Mouse (Mus musculus) liver, embryonic 16.5 days (tissue): Measurements from ENCODE around the gene Ncbp3. TPM values are rescaled to one million over a fixed set of nuclear protein-coding genes. Genes with fewer than 3 reads are reported as not detected.

Experiments used
- ATAC-seq: fragments of 200-750 bp; cut with Nextera tagmentation; 2 replicates; pipeline ENCODE4 v1.8.0; 2017; ENCODE audit warnings: low read depth, mild to moderate bottlenecking, moderate number of reproducible peaks, moderate library complexity
- H3K27ac ChIP-seq: fragments of 300-500 bp; sonication (generic); 2 replicates; pipeline ENCODE4 v1.5.1; 2014; ENCODE audit warnings: mild to moderate bottlenecking, low read length
- H3K27me3 ChIP-seq: fragments of 300-500 bp; sonication (generic); 2 replicates; pipeline ENCODE4 v1.6.1; 2014; ENCODE audit warnings: low read depth, low read length, mixed read lengths; ENCODE audit not compliant: control insufficient read depth, insufficient read depth
- H3K36me3 ChIP-seq: fragments of 300-500 bp; sonication (generic); 2 replicates; pipeline ENCODE4 v1.6.1; 2014; ENCODE audit warnings: mild to moderate bottlenecking; ENCODE audit not compliant: control insufficient read depth, insufficient read depth
- H3K4me1 ChIP-seq: fragments of 300-500 bp; sonication (generic); 2 replicates; pipeline ENCODE4 v1.6.1; 2014; ENCODE audit warnings: low read depth, low read length, mixed read lengths; ENCODE audit not compliant: control insufficient read depth
- H3K4me2 ChIP-seq: fragments of 300-500 bp; sonication (generic); 2 replicates; pipeline ENCODE4 v1.6.1; 2014; ENCODE audit warnings: low read depth, low read length, mixed read lengths
- H3K4me3 ChIP-seq: fragments of 300-500 bp; sonication (generic); 2 replicates; pipeline ENCODE4 v1.5.1; 2014; ENCODE audit warnings: low read depth, mild to moderate bottlenecking, low read length
- H3K9ac ChIP-seq: fragments of 300-500 bp; sonication (generic); 2 replicates; pipeline ENCODE4 v1.6.1; 2014; ENCODE audit warnings: low read depth, low read length
- H3K9me3 ChIP-seq: fragments of 300-500 bp; sonication (generic); replicated peaks from 2 replicates; pipeline ENCODE4 v1.6.1; 2016; ENCODE audit warnings: low read length; ENCODE audit not compliant: control insufficient read depth
- WGBS: fragments of 180-500 bp; shearing (Covaris S2); extraction: QIAGEN DNeasy Blood & Tissue Kit; methylation state at CpG from one replicate; pipeline ENCODE4 v1.1.7; 2014; ENCODE audit not compliant: insufficient replicate concordance; 5-methylcytosine and 5-hydroxymethylcytosine counted together
- polyA plus RNA-seq: library from polyadenylated mRNA; unstranded; fragments of >200 nt; fragmentation: Nextera tagmentation; extraction: Ambion mirVana; gene quantifications from 2 replicates; pipeline ENCODE4 v1.2.1, GENCODE M21; 2015

The Ncbp3 gene
- polyA plus RNA-seq, 1 experiment from 2014 or later = 4.2 TPM

- Histone ChIP-seq H3K4me2 (peak overlapping the region; percentile 28; the same call in 1 of the 2 replicates), H3K27me3 (peaks cover 20% of the 10 kb centered on the region), H3K9ac (no peak overlapping the region)
Observed at GRCm38 (mm10) chr11:73024236-73024904, 23.2 kb upstream of the Ncbp3 start.

DNA sequence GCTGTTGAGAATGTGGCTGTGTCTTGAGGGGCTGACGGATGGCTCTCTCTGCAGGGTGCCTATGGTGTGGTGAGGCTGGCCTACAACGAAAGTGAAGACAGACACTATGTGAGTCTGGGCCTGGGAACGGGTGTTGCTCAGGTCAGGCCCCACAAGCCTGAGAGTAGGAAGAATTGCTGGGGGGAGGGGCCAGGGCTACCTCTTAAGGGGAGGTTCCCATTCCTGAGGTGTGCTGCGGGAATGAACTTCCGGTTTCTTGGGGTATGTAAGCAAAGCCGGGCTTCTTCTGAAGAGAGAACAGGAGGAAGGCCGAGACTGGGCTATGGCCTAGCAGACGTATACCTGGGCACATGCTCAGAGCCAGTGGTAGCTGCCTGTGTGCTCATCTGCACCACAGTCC lies 20.6 kb upstream of the Ncbp3 start:
- 46% methylated on average over 8 of the region's 8 CpGs for WGBS
- ATAC-seq = no peak

More at GRCm38 (mm10) chr11:73024236-73024904, 23.2 kb upstream of the Ncbp3 start:
- no peak overlapping the region for H3K4me3 ChIP-seq
- no peak overlapping the region for H3K27ac ChIP-seq
- no peaks in the 10 kb centered on the region for H3K9me3 ChIP-seq
- peak; percentile 52; the same call in 1 of the 2 replicates for ATAC-seq
- no peaks in the 10 kb centered on the region for H3K36me3 ChIP-seq
- H3K4me1 ChIP-seq = peaks cover 2% of the 10 kb centered on the region
- WGBS = 15% methylated on average over 7 of the region's 7 CpGs

GRCm38 (mm10) chr11:73030821-73031498 lies 16.6 kb upstream of the Ncbp3 start:
- H3K4me2 ChIP-seq = peak overlapping the region; percentile 71
- WGBS = 32% methylated on average over 20 of the region's 20 CpGs
- peak overlapping the region; percentile 39 for H3K4me3 ChIP-seq
- no peaks in the 10 kb centered on the region for H3K36me3 ChIP-seq
- no peaks in the 10 kb centered on the region; the same call in none of the 2 replicates for H3K4me1 ChIP-seq
- peak; percentile 90 for ATAC-seq
- H3K9ac ChIP-seq = peak overlapping the region; percentile 33; the same call in 1 of the 2 replicates
- no peaks in the 10 kb centered on the region for H3K27me3 ChIP-seq
- H3K27ac ChIP-seq = no peak overlapping the region
- H3K9me3 ChIP-seq = no peaks in the 10 kb centered on the region

More for the DNA sequence above, 20.6 kb upstream of the Ncbp3 start:
- H3K4me2 ChIP-seq = no peak overlapping the region
- no peak overlapping the region for H3K27ac ChIP-seq
- H3K27me3 ChIP-seq = no peaks in the 10 kb centered on the region
- H3K4me3 ChIP-seq = no peak overlapping the region
- no peak overlapping the region for H3K9ac ChIP-seq
- no peaks in the 10 kb centered on the region for H3K36me3 ChIP-seq
- H3K4me1 ChIP-seq = no peaks in the 10 kb centered on the region; the same call in none of the 2 replicates
- no peaks in the 10 kb centered on the region for H3K9me3 ChIP-seq

- Histone ChIP-seq H3K9ac (no peak overlapping the region), H3K27me3 (no peaks in the 10 kb centered on the region), H3K4me3 (no peak overlapping the region), H3K27ac (no peak overlapping the region), H3K36me3 (no peaks in the 10 kb centered on the region), H3K9me3 (no peaks in the 10 kb centered on the region), H3K4me2 (no peak overlapping the region), H3K4me1 (no peaks in the 10 kb centered on the region; the same call in none of the 2 replicates)
- 60% methylated on average over 5 of the region's 5 CpGs for WGBS
- ATAC-seq = no peak
Observed at GRCm38 (mm10) chr11:73031536-73031935, 16.0 kb upstream of the Ncbp3 start.

DNA sequence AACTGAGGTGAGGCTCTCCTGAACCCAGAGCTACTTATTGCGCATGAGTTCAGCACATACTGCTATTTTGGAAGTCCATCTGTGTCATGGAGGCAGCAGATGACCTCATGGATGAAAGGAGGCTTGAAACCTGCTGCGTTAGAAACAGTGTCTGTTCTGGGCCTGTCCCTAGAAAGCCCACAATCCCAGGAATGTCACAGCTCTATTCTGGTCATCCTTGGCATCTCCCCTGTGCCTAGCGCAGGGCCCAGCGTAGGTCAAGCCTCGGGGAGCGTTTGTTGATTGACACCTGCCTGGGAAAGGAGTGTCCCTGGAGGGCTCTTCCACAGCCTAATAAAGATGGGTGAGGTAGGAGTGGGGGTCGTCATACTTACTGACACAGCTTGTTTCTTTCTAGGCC lies 11.5 kb upstream of the Ncbp3 start:
- WGBS = 71% methylated on average over 7 of the region's 7 CpGs
- H3K4me2 ChIP-seq = no peak overlapping the region
- ATAC-seq = no peak
- H3K9me3 ChIP-seq = no peaks in the 10 kb centered on the region
- H3K9ac ChIP-seq = no peak overlapping the region
- H3K4me3 ChIP-seq = no peak overlapping the region
- no peaks in the 10 kb centered on the region for H3K36me3 ChIP-seq
- no peaks in the 10 kb centered on the region; the same call in 1 of the 2 replicates for H3K4me1 ChIP-seq
- no peak overlapping the region for H3K27ac ChIP-seq
- H3K27me3 ChIP-seq = no peaks in the 10 kb centered on the region

GRCm38 (mm10) chr11:73036889-73037288 lies 10.7 kb upstream of the Ncbp3 start:
- H3K27ac ChIP-seq = no peak overlapping the region
- WGBS = 66% methylated on average over 6 of the region's 6 CpGs

DNA sequence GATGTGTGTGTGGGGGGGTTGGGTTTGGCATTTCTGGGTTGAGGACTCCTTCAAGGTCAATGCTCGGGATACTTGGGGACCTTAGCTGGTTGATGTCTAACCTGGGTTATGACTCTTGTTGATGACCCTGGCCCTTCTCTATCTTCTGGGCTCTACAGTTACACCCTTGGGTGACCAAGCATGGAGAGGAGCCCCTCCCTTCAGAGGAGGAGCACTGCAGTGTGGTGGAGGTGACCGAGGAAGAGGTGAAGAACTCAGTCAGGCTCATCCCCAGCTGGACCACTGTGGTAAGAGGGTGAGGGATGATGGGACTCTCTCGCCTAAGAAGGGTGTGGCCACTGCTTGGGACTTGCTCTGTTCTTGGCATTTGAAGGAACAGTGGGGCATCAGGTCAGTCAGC lies 9.9 kb upstream of the Ncbp3 start:
- no peak overlapping the region for H3K9ac ChIP-seq
- H3K4me3 ChIP-seq = no peak overlapping the region
- no peak overlapping the region for H3K27ac ChIP-seq
- H3K27me3 ChIP-seq = no peaks in the 10 kb centered on the region
- H3K4me1 ChIP-seq = no peaks in the 10 kb centered on the region
- no peaks in the 10 kb centered on the region for H3K9me3 ChIP-seq
- WGBS = 58% methylated on average over 3 of the region's 3 CpGs
- no peaks in the 10 kb centered on the region for H3K36me3 ChIP-seq
- ATAC-seq = no peak
- H3K4me2 ChIP-seq = no peak overlapping the region

More at GRCm38 (mm10) chr11:73036889-73037288, 10.7 kb upstream of the Ncbp3 start:
- no peak overlapping the region for H3K4me2 ChIP-seq
- H3K9me3 ChIP-seq = no peaks in the 10 kb centered on the region
- no peak for ATAC-seq
- H3K4me1 ChIP-seq = no peaks in the 10 kb centered on the region
- H3K27me3 ChIP-seq = no peaks in the 10 kb centered on the region
- H3K9ac ChIP-seq = no peak overlapping the region
- no peak overlapping the region for H3K4me3 ChIP-seq
- H3K36me3 ChIP-seq = no peaks in the 10 kb centered on the region

- no peak overlapping the region for H3K9ac ChIP-seq
- WGBS = 54% methylated on average over 9 of the region's 9 CpGs
- ATAC-seq = no peak
Observed at GRCm38 (mm10) chr11:73039102-73039799, 8.3 kb upstream of the Ncbp3 start.

More at GRCm38 (mm10) chr11:73039102-73039799, 8.3 kb upstream of the Ncbp3 start:
- H3K27me3 ChIP-seq = no peaks in the 10 kb centered on the region
- no peaks in the 10 kb centered on the region for H3K36me3 ChIP-seq
- no peaks in the 10 kb centered on the region for H3K4me1 ChIP-seq
- H3K27ac ChIP-seq = no peak overlapping the region
- no peaks in the 10 kb centered on the region for H3K9me3 ChIP-seq
- no peak overlapping the region for H3K4me3 ChIP-seq
- no peak overlapping the region for H3K4me2 ChIP-seq
